Mouse (Mus musculus) heart, embryonic 16.5 days (tissue): ENCODE results near the gene Ccdc174. TPM values are rescaled to one million over a fixed set of nuclear protein-coding genes. Genes with fewer than 3 reads are reported as not detected.

Experiments
- polyA plus RNA-seq: library from polyadenylated mRNA; unstranded; fragments of >200 nt; fragmentation: Nextera tagmentation; extraction: Ambion mirVana; gene quantifications from 2 replicates; pipeline ENCODE4 v1.2.1, GENCODE M21; 2015

Ccdc174 gene
- polyA plus RNA-seq, 1 experiment from 2014 or later, result 25.5 TPM

Other genes starting within 250 kb of the Ccdc174 start
- gene Slc6a6, start 194.0 kb upstream of the Ccdc174 start, polyA plus RNA-seq, result 59.1 and 74.8 TPM in 2 replicates
- gene Grip2, start 50.8 kb upstream of the Ccdc174 start, polyA plus RNA-seq, result 9.1 and 10.1 TPM in 2 replicates
- 0.41 and 0.46 TPM in 2 replicates for gene 4930590J08Rik, start 24.8 kb downstream of the Ccdc174 start, polyA plus RNA-seq
- 13.0 and 15.2 TPM in 2 replicates for gene Fgd5, start 100.8 kb downstream of the Ccdc174 start, polyA plus RNA-seq
- gene Nr2c2, start 213.3 kb downstream of the Ccdc174 start, polyA plus RNA-seq, result 10.0 and 11.2 TPM in 2 replicates